Mouse (Mus musculus) limb, embryonic 15.5 days (tissue): ENCODE results near the gene Mpv17l2. TPM values are rescaled to one million over a fixed set of nuclear protein-coding genes. Genes with fewer than 3 reads are reported as not detected.

Experiments used
- ATAC-seq: fragments of 200-750 bp; cut with Nextera tagmentation; 2 replicates; pipeline ENCODE4 v1.8.0; 2017; ENCODE audit warnings: low read depth, moderate TSS enrichment; ENCODE audit not compliant: insufficient number of reproducible peaks, low FRiP score, low TSS enrichment
- H3K27ac ChIP-seq: fragments of 300-500 bp; sonication (generic); 2 replicates; pipeline ENCODE4 v1.5.1; 2015; ENCODE audit warnings: moderate library complexity, mild to moderate bottlenecking, inconsistent platforms
- H3K27me3 ChIP-seq: fragments of 300-500 bp; sonication (generic); 2 replicates; pipeline ENCODE4 v1.6.1; 2015; ENCODE audit warnings: inconsistent platforms
- H3K36me3 ChIP-seq: fragments of 300-500 bp; sonication (generic); 2 replicates; pipeline ENCODE4 v1.6.1; 2015; ENCODE audit warnings: inconsistent platforms
- H3K4me1 ChIP-seq: fragments of 300-500 bp; sonication (generic); 2 replicates; pipeline ENCODE4 v1.6.1; 2015; ENCODE audit warnings: inconsistent platforms
- H3K4me2 ChIP-seq: fragments of 300-500 bp; sonication (generic); 2 replicates; pipeline ENCODE4 v1.6.1; 2015; ENCODE audit warnings: mild to moderate bottlenecking, inconsistent platforms
- H3K4me3 ChIP-seq: fragments of 300-500 bp; sonication (generic); 2 replicates; pipeline ENCODE4 v1.5.1; 2015; ENCODE audit warnings: mild to moderate bottlenecking, inconsistent platforms
- H3K9ac ChIP-seq: fragments of 300-500 bp; sonication (generic); 2 replicates; pipeline ENCODE4 v1.6.1; 2015; ENCODE audit warnings: inconsistent platforms
- H3K9me3 ChIP-seq: fragments of 300-500 bp; sonication (generic); 2 replicates; pipeline ENCODE4 v1.6.1; 2016; ENCODE audit warnings: inconsistent platforms
- WGBS: fragments of 180-500 bp; shearing (Covaris S2); methylation state at CpG from one replicate; pipeline ENCODE4 v1.1.7; 2015; 5-methylcytosine and 5-hydroxymethylcytosine counted together
- polyA plus RNA-seq: library from polyadenylated mRNA; unstranded; fragments of >200 nt; fragmentation: Nextera tagmentation; extraction: Ambion mirVana; gene quantifications from 2 replicates; pipeline ENCODE4 v1.2.1, GENCODE M21; 2015

The Mpv17l2 gene
- polyA plus RNA-seq, 1 experiment from 2014 or later, result 41.9 TPM

DNA sequence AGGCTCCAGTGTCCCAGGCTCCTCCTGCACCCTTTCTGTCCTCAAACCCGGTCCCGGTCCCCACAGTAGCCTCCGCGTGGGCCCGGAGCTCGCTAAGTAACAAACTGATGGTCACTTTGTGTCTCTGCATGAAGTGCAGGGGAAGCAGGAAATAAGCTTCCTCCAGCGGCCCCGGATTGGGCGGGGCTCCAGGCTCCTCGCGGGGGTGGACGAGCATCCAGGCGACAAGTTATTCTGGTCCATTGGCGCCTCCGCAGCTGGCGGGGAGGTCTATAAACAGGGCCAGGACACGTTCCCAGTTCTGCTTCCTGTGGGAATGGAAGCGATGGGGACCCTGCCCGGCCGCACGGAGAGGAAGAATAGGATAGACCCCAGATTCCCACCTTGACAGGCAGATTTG is 7.6 kb downstream of the Mpv17l2 start:
- Histone ChIP-seq H3K27me3 (peaks cover 10% of the 10 kb centered on the region), H3K4me2 (peak overlapping the region; percentile 40), H3K9ac (no peak overlapping the region), H3K9me3 (no peaks in the 10 kb centered on the region), H3K4me3 (peak overlapping the region; percentile 14; the same call in 1 of the 2 replicates), H3K4me1 (peaks cover 33% of the 10 kb centered on the region), H3K36me3 (peaks cover 25% of the 10 kb centered on the region), H3K27ac (peak overlapping the region; percentile 86)
- no peak for ATAC-seq
- WGBS, result 15% methylated on average over 21 of the region's 21 CpGs

DNA sequence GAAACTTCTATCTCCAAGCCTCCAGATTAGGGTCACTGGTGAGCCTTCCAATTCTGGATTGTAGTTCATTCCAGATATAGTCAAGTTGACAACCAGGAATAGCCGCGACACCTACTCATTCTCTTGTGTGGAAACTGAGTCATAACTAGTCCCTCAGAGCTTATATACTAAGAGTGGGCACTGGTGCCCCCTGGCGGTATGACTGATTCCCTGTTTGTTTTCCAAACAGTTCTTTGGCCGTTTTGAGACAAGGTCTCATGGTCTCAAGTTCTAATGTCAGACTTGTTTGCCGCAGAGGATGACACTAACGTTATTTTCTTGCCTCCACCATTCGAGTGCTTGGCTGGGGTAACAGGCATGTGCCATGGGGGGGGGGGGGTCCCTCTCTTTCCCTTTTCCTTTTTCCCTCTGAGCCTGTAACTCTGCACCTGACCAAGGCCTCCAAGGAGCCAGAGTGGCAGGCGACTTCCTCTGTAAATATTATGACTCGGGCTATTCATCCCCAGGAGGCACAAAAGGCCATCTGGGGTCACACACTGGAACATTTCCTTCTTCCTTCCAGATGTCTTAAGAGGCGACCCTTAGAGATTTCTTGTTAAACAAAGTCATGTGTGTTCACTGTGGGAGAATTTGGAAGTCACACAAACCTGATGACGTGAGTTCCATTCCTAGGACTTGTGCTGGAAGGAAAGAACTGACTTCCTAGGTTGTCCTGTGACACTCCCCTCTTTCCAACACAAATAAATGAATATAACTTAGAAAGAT is 8.6 kb downstream of the Mpv17l2 start:
- Histone ChIP-seq H3K4me2 (no peak overlapping the region), H3K4me1 (peaks cover 33% of the 10 kb centered on the region), H3K9me3 (no peaks in the 10 kb centered on the region), H3K27me3 (peaks cover 20% of the 10 kb centered on the region), H3K27ac (peak overlapping the region; percentile 86), H3K4me3 (no peak overlapping the region), H3K9ac (no peak overlapping the region), H3K36me3 (peaks cover 16% of the 10 kb centered on the region)
- ATAC-seq, result no peak
- WGBS, result 22% methylated on average over 11 of the region's 11 CpGs

DNA sequence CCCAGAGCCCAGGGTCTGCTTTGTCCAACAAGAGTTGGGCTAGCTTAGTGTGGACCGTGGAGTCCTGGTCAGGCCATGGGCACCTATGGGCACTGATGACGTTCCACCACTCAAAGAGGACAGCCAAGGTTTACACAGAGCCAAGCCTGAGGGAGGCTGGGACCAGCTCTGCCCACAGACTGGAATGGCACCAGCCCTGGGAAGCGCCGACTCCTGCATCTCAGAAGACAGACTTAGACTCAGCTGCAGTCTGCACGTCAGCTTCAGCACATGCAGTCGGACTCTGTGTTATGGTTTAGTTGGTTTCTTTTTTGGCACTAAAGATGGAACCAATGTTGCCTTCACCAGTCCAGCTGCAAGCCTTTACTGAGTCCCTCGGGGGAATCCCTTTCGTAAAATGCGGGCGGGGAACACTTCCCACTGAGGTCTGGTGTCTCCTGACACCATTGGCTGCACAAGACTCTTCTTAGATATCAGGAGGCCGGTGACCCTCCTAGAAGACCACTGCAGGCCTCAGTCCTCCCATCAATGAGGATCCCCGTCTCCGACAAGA is 10.5 kb downstream of the Mpv17l2 start:
- WGBS, result 77% methylated on average over 13 of the region's 13 CpGs
- no peaks in the 10 kb centered on the region for H3K9me3 ChIP-seq
- ATAC-seq, result no peak

DNA sequence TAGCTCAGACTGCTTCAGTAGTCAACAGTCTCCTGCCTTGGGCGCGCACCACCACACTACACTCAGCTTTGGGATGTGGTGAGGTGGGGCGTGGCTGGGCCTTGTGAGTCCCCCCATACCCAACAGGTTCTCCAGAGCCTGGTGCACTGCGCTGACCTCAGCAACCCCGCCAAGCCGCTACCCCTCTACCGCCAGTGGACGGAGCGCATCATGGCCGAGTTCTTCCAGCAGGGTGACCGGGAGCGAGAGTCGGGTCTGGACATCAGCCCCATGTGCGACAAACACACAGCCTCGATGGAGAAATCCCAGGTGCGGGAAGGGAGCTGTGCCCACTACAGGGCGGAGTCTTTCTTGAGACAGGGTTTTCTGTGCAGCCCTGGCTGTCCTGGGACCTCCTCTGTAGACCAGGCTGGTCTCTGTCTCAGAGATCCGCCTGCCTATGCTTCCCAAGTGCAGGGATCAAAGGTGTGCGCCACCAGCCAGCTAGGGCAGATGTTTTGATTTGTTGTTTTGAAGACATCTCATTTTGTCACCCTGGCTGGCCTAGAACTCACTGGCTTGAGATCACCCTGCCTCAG is 11.6 kb downstream of the Mpv17l2 start:
- Histone ChIP-seq H3K27me3 (peaks cover 49% of the 10 kb centered on the region), H3K4me1 (peaks cover 19% of the 10 kb centered on the region), H3K4me3 (no peak overlapping the region), H3K27ac (no peak overlapping the region), H3K36me3 (no peaks in the 10 kb centered on the region), H3K4me2 (no peak overlapping the region), H3K9me3 (no peaks in the 10 kb centered on the region), H3K9ac (no peak overlapping the region)
- no peak for ATAC-seq
- 79% methylated on average over 19 of the region's 19 CpGs for WGBS

More for the DNA sequence above, 10.5 kb downstream of the Mpv17l2 start:
- Histone ChIP-seq H3K27ac (no peak overlapping the region), H3K4me2 (no peak overlapping the region), H3K27me3 (peaks cover 40% of the 10 kb centered on the region), H3K36me3 (no peaks in the 10 kb centered on the region), H3K4me3 (no peak overlapping the region), H3K4me1 (peaks cover 20% of the 10 kb centered on the region), H3K9ac (no peak overlapping the region)

DNA sequence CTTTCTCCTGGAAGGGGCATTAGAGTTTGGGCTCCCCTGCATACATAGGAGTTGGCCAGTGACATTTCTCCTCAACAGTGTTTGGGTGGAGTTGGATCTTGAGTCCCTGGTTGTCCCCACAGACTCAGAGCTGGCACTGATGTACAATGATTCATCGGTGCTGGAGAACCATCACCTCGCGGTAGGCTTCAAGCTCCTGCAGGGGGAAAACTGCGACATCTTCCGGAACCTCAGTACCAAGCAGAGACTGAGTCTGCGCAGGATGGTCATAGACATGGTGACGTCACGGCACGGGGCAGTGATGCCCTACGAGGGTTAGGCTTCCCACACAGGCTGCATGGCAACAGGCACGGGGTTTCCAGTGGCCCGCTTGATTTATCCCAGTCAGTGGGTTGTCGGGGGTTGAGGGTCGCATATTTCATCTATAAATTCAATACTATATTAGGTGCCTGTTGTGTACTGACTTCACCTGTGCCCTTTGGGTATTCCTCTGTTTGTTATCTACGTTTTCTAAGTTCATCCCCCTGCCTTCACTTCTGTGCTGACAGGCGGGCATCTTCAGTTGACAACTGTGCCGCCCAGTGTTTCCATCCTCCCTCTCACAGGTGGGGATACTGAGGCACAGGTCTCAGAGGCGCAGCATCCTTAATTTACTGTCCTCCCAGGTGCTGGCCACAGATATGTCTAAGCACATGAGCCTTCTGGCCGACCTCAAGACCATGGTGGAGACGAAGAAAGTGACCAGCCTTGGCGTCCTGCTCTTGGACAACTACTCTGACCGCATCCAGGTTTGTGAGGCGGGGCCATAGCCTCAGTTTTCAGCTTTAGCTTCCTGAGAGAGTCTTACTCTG is 12.3 kb downstream of the Mpv17l2 start:
- H3K4me3 ChIP-seq, result no peak overlapping the region
- no peak overlapping the region for H3K9ac ChIP-seq
- H3K27ac ChIP-seq, result no peak overlapping the region
- peaks cover 22% of the 10 kb centered on the region for H3K4me1 ChIP-seq
- no peak overlapping the region for H3K4me2 ChIP-seq
- H3K9me3 ChIP-seq, result no peaks in the 10 kb centered on the region
- peaks cover 56% of the 10 kb centered on the region for H3K27me3 ChIP-seq
- H3K36me3 ChIP-seq, result no peaks in the 10 kb centered on the region
- WGBS, result 86% methylated on average over 23 of the region's 23 CpGs
- ATAC-seq, result no peak

DNA sequence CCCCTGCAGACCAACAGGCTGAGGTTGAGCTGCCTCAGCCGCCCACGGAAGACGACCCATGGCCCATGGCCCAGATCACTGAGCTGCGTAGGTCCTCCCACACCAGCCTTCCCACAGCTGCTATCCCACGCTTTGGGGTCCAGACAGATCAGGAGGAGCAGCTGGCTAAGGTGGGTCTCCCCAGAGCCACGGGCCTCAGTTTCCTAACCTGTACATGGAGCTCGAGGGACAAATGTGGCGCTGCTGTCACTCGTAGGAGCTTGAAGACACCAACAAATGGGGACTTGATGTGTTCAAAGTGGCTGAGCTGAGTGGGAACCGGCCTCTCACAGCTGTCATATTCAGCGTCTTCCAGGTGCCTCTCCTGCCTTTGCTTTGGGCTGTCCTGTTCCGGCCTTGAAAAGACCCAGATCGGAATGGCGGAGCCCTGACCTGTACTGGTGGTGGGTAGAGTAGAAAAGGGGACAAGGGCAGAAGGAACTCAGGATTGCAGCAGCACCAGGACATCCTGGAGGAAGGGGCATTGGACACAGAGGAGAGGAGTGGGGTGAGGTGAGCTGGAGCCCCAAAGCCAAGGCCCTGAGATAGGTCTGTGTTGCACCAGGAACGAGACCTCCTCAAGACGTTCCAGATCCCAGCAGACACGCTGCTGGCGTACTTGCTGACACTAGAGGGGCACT is 13.4 kb downstream of the Mpv17l2 start:
- ATAC-seq, result no peak
- H3K27ac ChIP-seq, result no peak overlapping the region
- no peak overlapping the region for H3K4me3 ChIP-seq
- H3K36me3 ChIP-seq, result no peaks in the 10 kb centered on the region
- peaks cover 68% of the 10 kb centered on the region for H3K27me3 ChIP-seq
- no peak overlapping the region for H3K9ac ChIP-seq
- H3K4me2 ChIP-seq, result no peak overlapping the region
- peaks cover 19% of the 10 kb centered on the region for H3K4me1 ChIP-seq
- WGBS, result 83% methylated on average over 18 of the region's 18 CpGs
- no peaks in the 10 kb centered on the region for H3K9me3 ChIP-seq

DNA sequence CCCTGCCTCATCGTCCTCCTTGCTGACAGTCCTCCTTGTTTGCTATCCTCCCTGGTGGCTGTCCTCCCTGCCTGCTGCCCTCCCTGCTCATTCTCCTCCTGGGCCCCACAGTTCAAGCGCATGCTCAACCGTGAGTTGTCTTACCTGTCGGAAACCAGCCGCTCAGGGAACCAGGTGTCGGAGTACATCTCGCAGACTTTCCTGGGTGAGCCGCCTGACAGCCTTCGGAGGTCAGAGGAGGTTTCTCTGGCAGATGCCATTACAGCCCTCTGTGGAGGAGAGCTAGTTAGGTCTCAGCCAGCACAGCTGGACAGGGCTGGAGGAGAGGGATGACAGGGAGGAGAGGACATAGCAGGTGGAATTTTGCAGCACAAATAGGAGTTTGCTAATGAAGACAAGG is 14.1 kb downstream of the Mpv17l2 start:
- H3K9me3 ChIP-seq, result no peaks in the 10 kb centered on the region
- no peak overlapping the region for H3K27ac ChIP-seq
- H3K4me3 ChIP-seq, result no peak overlapping the region
- H3K4me1 ChIP-seq, result peaks cover 16% of the 10 kb centered on the region
- H3K9ac ChIP-seq, result no peak overlapping the region
- no peak overlapping the region for H3K4me2 ChIP-seq
- H3K36me3 ChIP-seq, result no peaks in the 10 kb centered on the region
- H3K27me3 ChIP-seq, result peaks cover 74% of the 10 kb centered on the region
- no peak for ATAC-seq
- WGBS, result 67% methylated on average over 9 of the region's 9 CpGs

DNA sequence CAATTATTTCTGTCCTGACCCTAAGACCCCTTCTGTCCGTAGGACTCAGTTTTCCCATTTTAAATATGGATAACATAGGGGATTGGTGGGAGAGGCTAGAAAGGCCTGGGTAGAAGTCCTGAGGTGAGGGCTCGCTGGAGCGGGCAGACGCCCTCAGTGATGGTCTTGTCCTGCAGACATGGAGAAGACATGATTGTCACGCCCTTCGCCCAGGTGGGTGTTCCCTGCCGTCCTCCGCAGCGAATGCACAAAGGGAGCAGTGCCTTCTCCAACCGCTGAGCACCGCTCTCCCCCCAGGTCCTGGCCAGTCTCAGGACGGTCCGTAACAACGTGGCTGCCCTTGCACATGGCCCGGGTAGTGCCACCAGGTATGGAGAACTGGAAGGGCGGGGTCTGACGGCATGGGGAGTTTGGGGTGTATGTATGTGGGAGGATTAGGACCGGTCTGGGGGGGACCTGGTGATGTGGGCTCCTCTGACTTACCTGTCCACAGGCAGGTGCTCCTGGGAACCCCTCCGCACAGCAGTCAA is 15.0 kb downstream of the Mpv17l2 start:
- 53% methylated on average over 19 of the region's 19 CpGs for WGBS
- Histone ChIP-seq H3K4me1 (peaks cover 16% of the 10 kb centered on the region), H3K27me3 (peaks cover 82% of the 10 kb centered on the region), H3K4me3 (no peak overlapping the region), H3K27ac (no peak overlapping the region), H3K9me3 (no peaks in the 10 kb centered on the region), H3K9ac (no peak overlapping the region), H3K4me2 (no peak overlapping the region), H3K36me3 (no peaks in the 10 kb centered on the region)
- ATAC-seq, result no peak

DNA sequence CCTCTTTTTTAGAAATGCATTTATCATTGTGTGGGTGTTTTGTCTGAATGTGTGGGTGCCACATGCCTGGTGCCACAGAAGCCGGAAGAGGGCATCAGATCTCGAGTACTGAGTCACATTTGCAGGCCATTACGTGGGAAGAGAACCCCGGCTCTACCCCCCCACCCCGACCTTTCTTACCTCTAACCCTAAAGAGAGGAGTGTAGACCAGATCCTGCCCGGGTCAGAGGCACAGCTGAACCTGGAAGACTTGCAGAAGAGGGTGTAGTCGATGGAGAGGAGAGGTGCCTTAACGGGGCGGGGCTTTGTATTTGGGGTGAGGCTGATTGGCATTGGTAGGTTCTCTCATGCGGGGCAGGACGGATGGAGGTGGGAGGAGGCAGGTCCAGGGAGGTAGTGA is 15.9 kb downstream of the Mpv17l2 start:
- Histone ChIP-seq H3K9me3 (no peaks in the 10 kb centered on the region), H3K36me3 (no peaks in the 10 kb centered on the region), H3K4me2 (no peak overlapping the region), H3K4me1 (peaks cover 16% of the 10 kb centered on the region), H3K27ac (no peak overlapping the region), H3K27me3 (peaks cover 91% of the 10 kb centered on the region), H3K4me3 (no peak overlapping the region), H3K9ac (no peak overlapping the region)
- ATAC-seq, result no peak
- 46% methylated on average over 11 of the region's 11 CpGs for whole genome bisulfite sequencing

DNA sequence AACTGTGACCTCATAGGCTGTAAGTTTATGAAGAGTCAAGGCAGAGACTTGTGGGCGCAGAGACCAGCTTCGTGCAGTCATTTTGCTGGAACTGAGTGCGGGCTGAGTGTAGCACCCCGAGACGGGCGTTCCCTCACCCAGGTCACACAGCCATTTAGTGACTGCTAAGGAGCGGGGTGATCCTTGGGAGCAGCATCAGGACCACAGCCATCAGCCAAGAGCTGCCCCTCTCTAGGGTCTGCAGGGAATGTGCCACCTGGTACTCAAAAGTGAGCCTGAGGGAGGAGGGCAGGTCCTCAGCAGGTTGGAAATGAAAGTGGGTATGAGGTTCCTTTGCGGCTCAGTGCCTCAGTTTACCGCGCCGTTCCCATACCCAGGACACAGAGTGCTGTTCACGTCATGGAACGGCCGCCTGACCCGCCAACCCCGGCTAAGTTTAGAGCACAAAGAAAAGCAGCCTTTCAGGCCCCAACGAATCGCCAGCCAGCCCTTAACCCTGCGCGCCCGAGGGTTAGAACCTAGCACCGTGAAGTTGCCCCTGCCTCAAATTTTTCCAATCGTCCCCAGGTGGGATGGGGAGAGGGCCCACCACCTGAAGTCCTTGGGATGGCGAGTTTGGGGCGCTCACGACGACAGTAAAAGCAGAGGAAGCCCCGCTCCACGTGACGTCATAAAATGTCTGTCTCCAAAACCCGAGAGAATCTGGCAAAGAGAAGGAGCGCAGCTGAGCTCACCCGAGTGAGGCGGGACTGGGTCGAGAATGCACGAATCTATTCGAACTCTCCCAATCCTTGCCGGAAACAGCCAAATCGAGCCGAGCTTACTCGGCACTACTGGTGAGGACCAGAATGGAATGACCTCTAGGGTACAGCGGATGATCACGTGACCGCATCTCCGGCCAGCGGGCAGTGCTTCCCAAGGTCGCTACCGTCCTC is 16.8 kb downstream of the Mpv17l2 start:
- H3K9ac ChIP-seq, result no peak overlapping the region
- no peak for ATAC-seq

More for the DNA sequence above, 16.8 kb downstream of the Mpv17l2 start:
- no peak overlapping the region for H3K27ac ChIP-seq
- H3K36me3 ChIP-seq, result no peaks in the 10 kb centered on the region
- H3K27me3 ChIP-seq, result peaks cover 88% of the 10 kb centered on the region
- H3K4me1 ChIP-seq, result peaks cover 16% of the 10 kb centered on the region
- H3K4me3 ChIP-seq, result peak overlapping the region; percentile 28
- peak overlapping the region; percentile 46 for H3K4me2 ChIP-seq
- H3K9me3 ChIP-seq, result no peaks in the 10 kb centered on the region
- 4% methylated on average over 48 of the region's 48 CpGs for WGBS
